Mouse (Mus musculus): Measurements from ENCODE around the gene Eras. TPM values are rescaled to one million over a fixed set of nuclear protein-coding genes. Genes with fewer than 3 reads are reported as not detected.

The Eras gene
- polyA plus RNA-seq, 1 experiment = not detected

GRCm38 (mm10) chrX:7947900-7948492, 19.6 kb upstream of the Eras start:
- Histone ChIP-seq H3K79me2 (ENCODE audit: control insufficient read depth, insufficient read depth) (no peaks in the 10 kb centered on the region), H3K79me3 (ENCODE audit: low read depth) (no peaks in the 10 kb centered on the region), H3K4me3 (ENCODE audit: insufficient read depth, poor library complexity, severe bottlenecking) (no peak overlapping the region), H3ac (ENCODE audit: control insufficient read depth, insufficient read length, low read depth) (no peak overlapping the region), H3K36me3 (ENCODE audit: control insufficient read depth, insufficient read depth) (no peaks in the 10 kb centered on the region), H3K27me3 (ENCODE audit: control insufficient read depth, insufficient read depth, insufficient read length) (no peaks in the 10 kb centered on the region)
- no peak for TF ChIP-seq MAX (IDR thresholded peaks at IDR 0.05)
- TF ChIP-seq USF1 (IDR thresholded peaks at IDR 0.05; ENCODE audit: low read depth) = no peak
- TF ChIP-seq MYOG (IDR thresholded peaks at IDR 0.05; ENCODE audit: control insufficient read depth, extremely low read depth, insufficient read length) = no peak
- no peak for TF ChIP-seq CEBPB (IDR thresholded peaks at IDR 0.05; ENCODE audit: low read depth)
- no peak for TF ChIP-seq MYOD1 (IDR thresholded peaks at IDR 0.05; ENCODE audit: control insufficient read depth, insufficient read length, low read depth)
- TF ChIP-seq CTCF (IDR thresholded peaks at IDR 0.05; ENCODE audit: control insufficient read depth, insufficient read depth, insufficient read length) = no peak
- TF ChIP-seq FOSL1 (IDR thresholded peaks at IDR 0.05; ENCODE audit: insufficient read depth, low read length, poor library complexity, severe bottlenecking) = no peak

- no peaks in the 10 kb centered on the region for H3K36me3 ChIP-seq (ENCODE audit: control insufficient read depth, insufficient read depth)
- no peaks in the 10 kb centered on the region for H3K79me2 ChIP-seq (ENCODE audit: control insufficient read depth, insufficient read depth)
- no peaks in the 10 kb centered on the region for H3K27me3 ChIP-seq (ENCODE audit: control insufficient read depth, insufficient read depth, insufficient read length)
- TF ChIP-seq MAX (IDR thresholded peaks at IDR 0.05) (peak; percentile 8), FOSL1 (IDR thresholded peaks at IDR 0.05; ENCODE audit: insufficient read depth, low read length, poor library complexity, severe bottlenecking) (no peak)
- H3ac ChIP-seq (ENCODE audit: control insufficient read depth, insufficient read length, low read depth) = peak within 1 kb of the TSS; percentile 59
- H3K79me3 ChIP-seq (ENCODE audit: low read depth) = no peaks in the 10 kb centered on the region
- peak within 1 kb of the TSS; percentile 29 for H3K4me3 ChIP-seq (ENCODE audit: insufficient read depth, poor library complexity, severe bottlenecking)
These were observed 18.9 kb upstream of the Eras start, which contains the start of gene Hdac6 for GRCm38 (mm10) chrX:7947108-7947899. Gene Hdac6 (minus strand): TSS chrX:7947889.

- H3K27me3 ChIP-seq (ENCODE audit: control insufficient read depth, insufficient read depth, insufficient read length) = no peaks in the 10 kb centered on the region
- no peak overlapping the region for H3K4me3 ChIP-seq (ENCODE audit: insufficient read depth, poor library complexity, severe bottlenecking)
- H3ac ChIP-seq (ENCODE audit: control insufficient read depth, insufficient read length, low read depth) = no peak overlapping the region
- no peaks in the 10 kb centered on the region for H3K79me3 ChIP-seq (ENCODE audit: low read depth)
- TF ChIP-seq CEBPB (IDR thresholded peaks at IDR 0.05; ENCODE audit: low read depth) = no peak
- no peak for TF ChIP-seq MYOD1 (IDR thresholded peaks at IDR 0.05; ENCODE audit: control insufficient read depth, insufficient read length, low read depth)
- no peak for TF ChIP-seq CTCF (IDR thresholded peaks at IDR 0.05; ENCODE audit: control insufficient read depth, insufficient read depth, insufficient read length)
- TF ChIP-seq MAX (IDR thresholded peaks at IDR 0.05) = no peak
- no peak for TF ChIP-seq USF1 (IDR thresholded peaks at IDR 0.05; ENCODE audit: low read depth)
- TF ChIP-seq MYOG (IDR thresholded peaks at IDR 0.05; ENCODE audit: control insufficient read depth, extremely low read depth, insufficient read length) = no peak
- no peak for TF ChIP-seq FOSL1 (IDR thresholded peaks at IDR 0.05; ENCODE audit: insufficient read depth, low read length, poor library complexity, severe bottlenecking)
- no peaks in the 10 kb centered on the region for H3K36me3 ChIP-seq (ENCODE audit: control insufficient read depth, insufficient read depth)
- no peaks in the 10 kb centered on the region for H3K79me2 ChIP-seq (ENCODE audit: control insufficient read depth, insufficient read depth)
These were observed 17.2 kb upstream of the Eras start for GRCm38 (mm10) chrX:7945618-7946017.

- H3K27me3 ChIP-seq (ENCODE audit: control insufficient read depth, insufficient read depth, insufficient read length) = no peaks in the 10 kb centered on the region
- H3K79me2 ChIP-seq (ENCODE audit: control insufficient read depth, insufficient read depth) = no peaks in the 10 kb centered on the region
- TF ChIP-seq FOSL1 (IDR thresholded peaks at IDR 0.05; ENCODE audit: insufficient read depth, low read length, poor library complexity, severe bottlenecking) (peak; percentile 56), MAX (IDR thresholded peaks at IDR 0.05) (no peak), MYOG (IDR thresholded peaks at IDR 0.05; ENCODE audit: control insufficient read depth, extremely low read depth, insufficient read length) (no peak)
- no peaks in the 10 kb centered on the region for H3K79me3 ChIP-seq (ENCODE audit: low read depth)
- H3K36me3 ChIP-seq (ENCODE audit: control insufficient read depth, insufficient read depth) = peaks cover 3% of the 10 kb centered on the region
- H3K4me3 ChIP-seq (ENCODE audit: insufficient read depth, poor library complexity, severe bottlenecking) = no peak overlapping the region
- no peak overlapping the region for H3ac ChIP-seq (ENCODE audit: control insufficient read depth, insufficient read length, low read depth)
These were observed 9.3 kb upstream of the Eras start for GRCm38 (mm10) chrX:7937667-7938066.

- peaks cover 3% of the 10 kb centered on the region for H3K36me3 ChIP-seq (ENCODE audit: control insufficient read depth, insufficient read depth)
- H3K4me3 ChIP-seq (ENCODE audit: insufficient read depth, poor library complexity, severe bottlenecking) = no peak overlapping the region
These were observed 8.5 kb upstream of the Eras start for GRCm38 (mm10) chrX:7936874-7937273.

More at GRCm38 (mm10) chrX:7936874-7937273, 8.5 kb upstream of the Eras start:
- Histone ChIP-seq H3K79me2 (ENCODE audit: control insufficient read depth, insufficient read depth) (no peaks in the 10 kb centered on the region), H3K27me3 (ENCODE audit: control insufficient read depth, insufficient read depth, insufficient read length) (no peaks in the 10 kb centered on the region), H3ac (ENCODE audit: control insufficient read depth, insufficient read length, low read depth) (no peak overlapping the region), H3K79me3 (ENCODE audit: low read depth) (no peaks in the 10 kb centered on the region)
- TF ChIP-seq USF1 (IDR thresholded peaks at IDR 0.05; ENCODE audit: low read depth) (no peak), MAX (IDR thresholded peaks at IDR 0.05) (no peak), MYOG (IDR thresholded peaks at IDR 0.05; ENCODE audit: control insufficient read depth, extremely low read depth, insufficient read length) (no peak), MYOD1 (IDR thresholded peaks at IDR 0.05; ENCODE audit: control insufficient read depth, insufficient read length, low read depth) (no peak), CEBPB (IDR thresholded peaks at IDR 0.05; ENCODE audit: low read depth) (no peak), FOSL1 (IDR thresholded peaks at IDR 0.05; ENCODE audit: insufficient read depth, low read length, poor library complexity, severe bottlenecking) (no peak), CTCF (IDR thresholded peaks at IDR 0.05; ENCODE audit: control insufficient read depth, insufficient read depth, insufficient read length) (no peak)
